Mouse (Mus musculus) erythroblast, embryonic 14.5 days (primary cell): ENCODE measurements around the gene Rabep2.

Experiments
- GATA1 ChIP-seq: IDR thresholded peaks from 2 replicates; pipeline ENCODE4 v1.6.1; 2012; ENCODE audit warnings: low read length, inconsistent platforms, mixed read lengths
- TAL1 ChIP-seq: IDR thresholded peaks from 3 replicates; pipeline ENCODE4 v1.6.1; 2012; ENCODE audit warnings: low read length, inconsistent platforms, mixed read lengths

DNA sequence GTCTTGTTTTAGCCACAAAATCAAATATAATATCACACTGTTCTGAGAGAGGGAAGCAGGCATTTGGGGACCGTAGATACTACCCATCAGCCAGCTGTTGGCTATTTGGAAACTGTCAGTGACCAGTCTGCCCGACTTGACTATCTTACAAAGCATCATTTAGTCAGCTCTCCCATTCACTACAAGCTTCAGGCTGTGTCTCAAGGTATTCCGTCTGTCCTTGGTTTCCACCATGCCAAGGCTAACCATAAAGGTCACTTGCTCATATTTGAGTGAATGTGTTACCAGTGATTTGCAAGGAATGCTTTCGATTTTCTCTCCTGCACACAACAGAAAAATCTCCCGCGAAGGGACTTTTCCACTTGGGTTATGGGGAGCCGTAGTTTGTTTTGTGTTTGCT, 6.2 kb downstream of the Rabep2 start:
- TF ChIP-seq GATA1 (no peak), TAL1 (no peak)
